In the genomic region with DNA sequence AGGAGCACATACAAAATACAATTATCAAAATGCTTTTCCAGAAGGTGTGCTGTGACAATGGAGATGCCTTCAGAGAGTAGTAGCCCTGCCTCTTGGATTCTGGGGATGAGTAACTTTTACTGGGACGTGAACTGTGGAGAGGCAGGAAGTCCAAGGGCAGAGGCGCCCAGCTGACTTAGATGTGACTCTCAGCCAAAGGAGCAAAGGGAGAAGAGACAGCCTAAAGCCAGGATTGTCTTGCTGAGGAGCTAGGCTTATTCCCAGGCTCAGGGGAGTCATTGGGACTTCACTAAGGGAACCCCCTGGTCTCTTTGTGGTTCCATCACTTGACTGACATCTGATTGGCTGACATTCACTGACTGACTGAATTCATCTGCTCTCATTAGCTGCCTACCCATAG, we compare ENCODE assay signal across 10 mouse cellular contexts.
DNase-seq lines count a peak whose midpoint lies in the region; ATAC-seq and TF ChIP-seq lines count a peak whose summit lies in the region.
"Had no signal": no experiment of that assay in that cellular context is flagged by ENCODE, and none has a peak within 500 bp of the region (broad histone marks: within the 10 kb centered on the region; RNA-seq: fewer than 3 reads in every experiment).

No protein-coding gene starts in this region.

- no peak overlapping the region for H3K4me2 ChIP-seq in heart, embryonic 15.5 days
- peak overlapping the region; percentile 10; the same call in 1 of the 2 replicates for H3K4me2 ChIP-seq in lung, embryonic 16.5 days (ENCODE audit: low read depth, low read length)
- H3K4me2 ChIP-seq: hindbrain, embryonic 15.5 days; liver, embryonic 15.5 days had no signal

- intact Hi-C loops in heart, adult 2 months (cut with DNase I), result loop anchor here (10.0 kb wide), 1 partner anchor 160 kb away; the partner anchor contains the start of gene Arhgap28

- H3K79me2 ChIP-seq in heart, adult 2 months (replicated peaks; ENCODE audit: control insufficient read depth, insufficient read depth, low read length), result no peaks in the 10 kb centered on the region

- no peaks in the 10 kb centered on the region for H3K9me3 ChIP-seq in heart, embryonic 15.5 days (replicated peaks)
- H3K9me3 ChIP-seq in lung, embryonic 16.5 days (ENCODE audit: control insufficient read depth, low read length), result no peaks in the 10 kb centered on the region
- H3K9me3 ChIP-seq: hindbrain, embryonic 15.5 days; liver, embryonic 15.5 days had no signal

- ATAC-seq in heart, embryonic 15.5 days (replicated peaks; ENCODE audit: insufficient number of reproducible peaks, insufficient read depth, low FRiP score, low read depth), result no peak
- ATAC-seq in lung, embryonic 16.5 days (ENCODE audit: low read depth), result peak; percentile 21
- no peak for ATAC-seq in inflammation-experienced regulatory T-cells, adult 6 months

- peak overlapping the region; percentile 60 for H3K27ac ChIP-seq in heart, embryonic 15.5 days
- H3K27ac ChIP-seq in heart, adult 2 months, result no peak overlapping the region
- H3K27ac ChIP-seq in lung, embryonic 16.5 days (ENCODE audit: low read length), result peak overlapping the region; percentile 93
- H3K27ac ChIP-seq: hindbrain, embryonic 15.5 days; liver, embryonic 15.5 days had no signal

- DNase-seq in heart, adult 2 months, result no peak
- DNase-seq in 3134 (ENCODE audit: extremely low read depth, insufficient read length, low spot score), result peak; percentile 17
- peak; percentile 51 for DNase-seq in 3T3-L1 (ENCODE audit: low read depth, low spot score)
- no peak for DNase-seq in left cerebral cortex, adult 18-20 months (ENCODE audit: low spot score in 2 of 2)
- DNase-seq: cerebellum, postnatal 14 days had no signal

- H3K4me3 ChIP-seq in heart, embryonic 15.5 days, result no peak overlapping the region
- H3K4me3 ChIP-seq in heart, adult 2 months, result no peak overlapping the region
- H3K4me3 ChIP-seq in lung, embryonic 16.5 days (ENCODE audit: low read length), result no peak overlapping the region
- H3K4me3 ChIP-seq: hindbrain, embryonic 15.5 days; liver, embryonic 15.5 days had no signal

- TF ChIP-seq CTCF in heart, adult 2 months (IDR thresholded peaks at IDR 0.05), result no peak

- no peak for TF ChIP-seq EP300 in heart, adult 2 months (IDR thresholded peaks at IDR 0.05; ENCODE audit: insufficient read depth, low read depth, low read length)

- 0 out of 2 replicates have a peak, but pooled peaks cover 6% of the 10 kb centered on the region for H3K4me1 ChIP-seq in heart, embryonic 15.5 days (replicated peaks)
- H3K4me1 ChIP-seq in heart, adult 2 months (ENCODE audit: control insufficient read depth, insufficient read depth, low read length), result peaks cover 3% of the 10 kb centered on the region; the same call in 1 of the 2 replicates
- peaks cover 15% of the 10 kb centered on the region for H3K4me1 ChIP-seq in lung, embryonic 16.5 days (replicated peaks; ENCODE audit: control insufficient read depth, insufficient read depth, low read length)
- H3K4me1 ChIP-seq: liver, embryonic 15.5 days had no signal

- H3K27me3 ChIP-seq in heart, embryonic 15.5 days, result no peaks in the 10 kb centered on the region; the same call in 1 of the 2 replicates
- no peaks in the 10 kb centered on the region for H3K27me3 ChIP-seq in heart, adult 2 months (ENCODE audit: control insufficient read depth, insufficient read depth, low read length)
- no peaks in the 10 kb centered on the region for H3K27me3 ChIP-seq in lung, embryonic 16.5 days (ENCODE audit: control insufficient read depth, insufficient read depth, low read depth, low read length)
- H3K27me3 ChIP-seq: hindbrain, embryonic 15.5 days; liver, embryonic 15.5 days had no signal

- 56% methylated on average over 2 of the region's 2 CpGs for WGBS in heart, embryonic 15.5 days
- WGBS in heart, adult 2 months, result 48% methylated on average over 2 of the region's 2 CpGs
- 38% methylated on average over 2 of the region's 2 CpGs for WGBS in lung, embryonic 16.5 days

- H3K36me3 ChIP-seq in heart, embryonic 15.5 days, result no peaks in the 10 kb centered on the region
- no peaks in the 10 kb centered on the region for H3K36me3 ChIP-seq in heart, adult 2 months (ENCODE audit: control insufficient read depth, insufficient read depth, low read length)
- no peaks in the 10 kb centered on the region for H3K36me3 ChIP-seq in lung, embryonic 16.5 days (ENCODE audit: control insufficient read depth, insufficient read depth, low read length)
- H3K36me3 ChIP-seq: hindbrain, embryonic 15.5 days; liver, embryonic 15.5 days had no signal

- H3K9ac ChIP-seq in heart, embryonic 15.5 days, result no peak overlapping the region
- H3K9ac ChIP-seq in heart, adult 2 months (ENCODE audit: low read depth, low read length), result no peak overlapping the region
- H3K9ac ChIP-seq in lung, embryonic 16.5 days (ENCODE audit: low read length), result no peak overlapping the region
- H3K9ac ChIP-seq: hindbrain, embryonic 15.5 days; liver, embryonic 15.5 days had no signal

- no peak for TF ChIP-seq POLR2A in heart, adult 2 months (IDR thresholded peaks at IDR 0.05; ENCODE audit: insufficient read depth, low read depth, low read length)

Comparison
In these comparisons a context has a peak if more than half of its experiments do, and no peak if none do; other contexts are left out.
1. DNase-seq: peak in 3134 (single experiment) and 3T3-L1 (single experiment); none in heart, adult 2 months (0 of 2) and left cerebral cortex, adult 18-20 months (0 of 2).